Mouse (Mus musculus) ES-Bruce4 (cell line): ENCODE measurements around the gene Cox17.

Experiments
- CTCF ChIP-seq: IDR thresholded peaks from one replicate; pipeline ENCODE4 v1.8.1; 2011; ENCODE audit warnings: low read depth, low read length
- POLR2A ChIP-seq: IDR thresholded peaks from one replicate; pipeline ENCODE4 v1.8.1; 2011; ENCODE audit warnings: low read length; ENCODE audit not compliant: insufficient read depth

DNA sequence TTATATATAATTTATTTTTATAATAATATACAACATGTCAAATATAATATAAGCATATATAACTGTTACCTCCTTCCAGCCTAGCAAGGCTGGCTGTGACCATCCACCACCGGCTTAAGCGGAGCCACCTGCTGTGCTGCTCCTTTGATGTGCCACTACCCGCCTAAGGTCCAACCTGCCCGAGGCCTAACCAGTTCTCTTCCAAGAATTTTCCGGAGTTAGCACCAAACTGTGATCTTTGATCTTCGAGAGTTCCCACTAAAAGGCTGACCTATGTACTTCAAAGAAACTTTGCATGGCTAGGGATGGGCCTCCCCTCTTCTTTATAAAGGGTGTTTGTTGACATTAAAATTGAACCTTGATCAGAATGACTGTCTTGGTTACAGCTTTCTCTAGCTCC, 12.4 kb upstream of the Cox17 start:
- no peak for TF ChIP-seq POLR2A
- no peak for TF ChIP-seq CTCF
